Mouse (Mus musculus) brain, embryonic 14.5 days (tissue): Measurements from ENCODE around the gene Gen1.

Experiments used
- CTCF ChIP-seq: fragments of 200-500 bp; IDR thresholded peaks from 2 replicates; pipeline ENCODE4 v1.5.1; 2012; ENCODE audit warnings: inconsistent platforms, mild to moderate bottlenecking, moderate library complexity, borderline replicate concordance; ENCODE audit not compliant: insufficient read depth, insufficient read length; ENCODE audit errors: extremely low read depth
- POLR2A ChIP-seq: fragments of 200-500 bp; IDR thresholded peaks from 2 replicates; pipeline ENCODE4 v1.6.1; 2012; ENCODE audit warnings: mild to moderate bottlenecking, inconsistent platforms, borderline replicate concordance; ENCODE audit not compliant: poor library complexity, insufficient read depth, insufficient read length, severe bottlenecking; ENCODE audit errors: extremely low read depth

DNA sequence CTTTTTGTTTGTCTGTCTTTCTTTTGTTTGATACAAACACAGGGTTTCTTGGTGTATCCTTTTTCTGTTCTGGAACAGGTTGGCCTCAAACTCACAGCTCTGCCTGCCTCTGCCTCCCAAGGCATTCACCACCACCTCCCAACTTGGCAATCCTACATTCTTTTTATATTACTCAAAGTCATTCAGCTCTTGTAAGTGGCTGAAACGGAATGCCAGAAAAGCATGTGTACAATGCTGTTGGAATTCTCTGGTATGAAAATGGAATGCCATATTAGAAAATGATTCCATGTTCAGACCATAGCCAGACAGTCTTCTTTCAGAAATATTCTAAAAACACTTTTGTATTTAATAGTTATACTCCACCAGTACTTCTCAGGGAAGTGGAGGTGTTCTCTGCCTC is 7.6 kb upstream of the Gen1 start:
- no peak for TF ChIP-seq CTCF
- no peak for TF ChIP-seq POLR2A
